Mouse (Mus musculus) spleen, adult 18-20 months (tissue): Measurements from ENCODE around the gene Sec16b.

ENCODE experiments used
- DNase-seq, 2 experiments: peaks; one replicate each; pipeline ENCODE4 v3.0.0; 2022; ENCODE audit warnings: mixed read lengths in 2 of 2

Gene Sec16b

GRCm38 (mm10) chr1:157560654-157561386 lies 54.3 kb downstream of the Sec16b start:
- DNase-seq, result peak in 1 of 2 experiments; percentile 14

DNA sequence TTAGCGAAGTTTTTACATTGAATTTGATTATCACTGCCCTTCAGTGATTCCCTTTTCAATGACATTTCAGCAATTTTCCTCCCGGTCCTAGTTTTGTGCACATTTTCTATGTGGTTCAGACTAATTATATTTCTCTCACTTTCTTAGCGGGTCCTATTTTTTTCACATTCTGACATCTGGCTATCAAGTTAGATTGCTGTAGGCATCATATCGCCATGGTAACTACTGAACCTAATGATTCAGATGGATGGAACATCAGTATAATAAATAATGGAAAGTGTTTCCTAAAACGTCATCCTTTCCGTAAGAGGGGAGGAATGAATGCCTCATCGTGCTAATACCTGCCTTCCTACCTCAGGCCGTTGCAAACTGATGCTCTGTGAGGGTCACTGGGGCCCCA lies 61.3 kb downstream of the Sec16b start:
- no peak for DNase-seq

DNA sequence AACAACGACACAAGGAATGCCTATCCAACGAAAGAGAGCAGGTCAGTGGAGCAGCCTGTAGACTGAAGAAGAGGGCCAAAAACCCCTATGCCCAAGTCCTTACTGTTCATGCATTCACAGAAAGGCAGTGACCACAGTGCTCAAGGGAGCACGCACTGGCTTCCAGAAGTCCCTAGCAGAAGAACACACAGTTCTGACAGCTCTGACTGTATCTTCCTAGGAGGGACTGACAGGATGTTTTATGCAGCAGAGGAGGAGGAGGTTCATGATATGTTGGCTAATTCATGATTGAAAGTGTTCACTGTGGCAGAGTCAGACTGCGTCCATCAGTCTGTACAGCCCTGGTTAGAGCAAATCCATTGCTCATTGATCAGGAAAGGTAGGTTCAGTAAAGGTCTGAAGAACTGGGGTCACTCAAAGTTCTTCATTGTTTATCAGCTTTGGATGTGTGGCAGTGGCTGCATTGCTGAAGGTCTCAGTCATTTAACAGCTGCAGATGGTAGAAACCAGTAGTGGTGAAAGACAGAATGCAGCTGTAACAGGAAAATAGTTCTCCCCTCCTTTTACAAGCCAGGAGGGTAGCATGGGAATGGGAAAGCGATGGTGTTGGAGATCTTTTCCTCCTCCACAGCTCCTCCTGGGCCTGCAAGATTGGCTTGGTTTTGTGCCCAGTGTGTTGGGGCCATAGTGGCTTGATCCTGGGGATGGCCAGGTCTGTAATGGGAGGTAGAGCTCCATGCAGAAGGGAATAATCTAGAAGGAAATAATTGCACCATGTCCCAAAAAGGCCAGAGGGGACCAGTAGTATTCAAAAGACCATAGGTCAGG lies 62.9 kb downstream of the Sec16b start:
- no peak for DNase-seq

DNA sequence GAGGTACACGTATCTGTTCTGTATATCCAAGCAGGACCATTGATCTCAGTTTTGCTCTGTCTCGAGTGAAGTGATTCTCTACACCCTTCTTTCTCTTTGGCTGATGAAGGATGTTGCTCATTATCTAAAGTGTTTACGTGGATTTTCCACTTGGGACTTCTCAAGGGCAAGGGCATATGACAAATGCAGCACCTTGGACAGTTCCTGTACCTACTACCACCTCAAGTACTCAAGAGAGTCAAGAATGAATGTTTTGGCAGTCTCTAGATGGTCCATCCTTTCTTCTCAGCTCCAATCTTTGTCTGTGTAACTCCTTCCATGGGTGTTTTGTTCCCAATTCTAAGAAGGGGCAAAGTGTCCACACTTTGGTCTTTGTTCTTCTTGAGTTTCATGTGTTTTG lies 68.8 kb downstream of the Sec16b start:
- DNase-seq, result no peak

- DNase-seq, result no peak
Measured at GRCm38 (mm10) chr1:157578336-157578735, 71.8 kb downstream of the Sec16b start.

- DNase-seq, result no peak
Measured at GRCm38 (mm10) chr1:157586556-157586955, 80.0 kb downstream of the Sec16b start.

GRCm38 (mm10) chr1:157592039-157592438 lies 85.5 kb downstream of the Sec16b start:
- DNase-seq, result no peak

- DNase-seq, result no peak
Measured at GRCm38 (mm10) chr1:157594561-157594960, 88.0 kb downstream of the Sec16b start.

GRCm38 (mm10) chr1:157595165-157595564 lies 88.6 kb downstream of the Sec16b start:
- no peak for DNase-seq

GRCm38 (mm10) chr1:157604513-157604912 lies 98.0 kb downstream of the Sec16b start:
- DNase-seq, result no peak
